Mouse (Mus musculus): ENCODE measurements around the gene Tent4a.

DNA sequence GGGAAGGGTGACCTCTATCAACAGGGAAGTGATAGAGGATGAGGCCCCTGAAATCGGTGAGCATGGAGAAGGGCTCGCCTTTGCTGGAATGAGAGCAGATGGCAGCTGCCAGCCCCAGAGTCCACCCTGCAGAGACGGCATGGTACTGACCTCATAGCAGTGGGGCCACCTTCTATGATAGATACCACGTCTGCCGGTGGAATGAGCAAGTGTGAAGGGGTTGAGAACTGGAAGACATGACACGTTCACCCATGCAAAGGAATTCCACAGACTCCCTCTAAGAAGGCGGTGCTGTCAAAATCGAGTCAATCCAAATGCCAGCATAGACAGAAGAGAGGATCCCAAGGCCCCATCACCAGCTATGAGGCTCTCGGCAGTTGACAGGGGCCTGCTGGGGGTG, 19.8 kb upstream of the Tent4a start:
- no peak for TF ChIP-seq CTCF (IDR thresholded peaks at IDR 0.05)
- no peak for TF ChIP-seq POLR2A (IDR thresholded peaks at IDR 0.05; ENCODE audit: insufficient read depth, low read depth, low read length)

Data from heart, adult 2 months (tissue).